ENCODE assay signal across 9 mouse cellular contexts in genomic region chr5:149014600-149015268, GRCm38 (mm10). TPM values are rescaled to one million over a fixed set of nuclear protein-coding genes. Genes with fewer than 3 reads are reported as not detected.
A peak's percentile ranks its signal among the peaks of the same experiment; 100 is the strongest.
DNase-seq lines count a peak whose midpoint lies in the region; ATAC-seq and TF ChIP-seq lines count a peak whose summit lies in the region.
"Had no signal": no experiment of that assay in that cellular context is flagged by ENCODE, and none has a peak within 500 bp of the region (broad histone marks: within the 10 kb centered on the region; RNA-seq: fewer than 3 reads in every experiment).

No protein-coding gene starts in this region.

- intact Hi-C loops in heart, postnatal 36 days (cut with DNase I) = no loop called here

- H3K9ac ChIP-seq in heart, embryonic 16.5 days (ENCODE audit: low read length) = peak overlapping the region; percentile 37; the same call in 1 of the 2 replicates
- no peak overlapping the region for H3K9ac ChIP-seq in intestine, postnatal 0 days (ENCODE audit: low read depth, low read length)

- no peak for DNase-seq in heart, postnatal 36 days
- peak; percentile 30 for DNase-seq in thymus, postnatal 25 days
- DNase-seq in thymus, postnatal 10 days (ENCODE audit: low spot score in 2 of 2) = no peak
- DNase-seq in layer of hippocampus, postnatal 36 days = no peak
- no peak for DNase-seq in adipocyte (ENCODE audit: low spot score)

- 27% methylated on average over 17 of the region's 17 CpGs for WGBS in heart, embryonic 16.5 days
- 27% methylated on average over 17 of the region's 17 CpGs for WGBS in intestine, postnatal 0 days

- no peak for ATAC-seq in heart, embryonic 16.5 days (replicated peaks; ENCODE audit: extremely low read depth, insufficient read depth, low FRiP score)
- no peak for ATAC-seq in intestine, postnatal 0 days
- peak; percentile 33; the same call in 1 of the 2 replicates for ATAC-seq in neutrophil, adult 5-6 weeks (ENCODE audit: extremely low read depth, insufficient number of reproducible peaks, low FRiP score, poor library complexity, severe bottlenecking)

- TF ChIP-seq CTCF in intestine, postnatal 0 days (IDR thresholded peaks at IDR 0.05; ENCODE audit: low read depth) = no peak

- H3K4me2 ChIP-seq in heart, embryonic 16.5 days (ENCODE audit: low read depth, low read length) = peak overlapping the region; percentile 87
- peak overlapping the region; percentile 90 for H3K4me2 ChIP-seq in intestine, postnatal 0 days (replicated peaks; ENCODE audit: low read depth)

- H3K36me3 ChIP-seq in heart, embryonic 16.5 days (ENCODE audit: control insufficient read depth, insufficient read depth) = no peaks in the 10 kb centered on the region
- H3K36me3 ChIP-seq in intestine, postnatal 0 days (ENCODE audit: control insufficient read depth, insufficient read depth) = no peaks in the 10 kb centered on the region

- H3K4me3 ChIP-seq in heart, embryonic 16.5 days (ENCODE audit: low read length) = peak overlapping the region; percentile 58
- H3K4me3 ChIP-seq in intestine, postnatal 0 days (ENCODE audit: low read depth, low read length) = peak overlapping the region; percentile 55
- H3K4me3 ChIP-seq: myocyte had no signal

- peaks cover 5% of the 10 kb centered on the region for H3K9me3 ChIP-seq in heart, embryonic 16.5 days (replicated peaks; ENCODE audit: control insufficient read depth, low read length)
- H3K9me3 ChIP-seq in intestine, postnatal 0 days (ENCODE audit: control insufficient read depth) = no peaks in the 10 kb centered on the region

- peak overlapping the region; percentile 18; the same call in 1 of the 2 replicates for H3K27ac ChIP-seq in heart, embryonic 16.5 days (ENCODE audit: low read length)
- H3K27ac ChIP-seq in intestine, postnatal 0 days (ENCODE audit: low read depth, low read length) = no peak overlapping the region

- H3K4me1 ChIP-seq in heart, embryonic 16.5 days (ENCODE audit: control insufficient read depth, insufficient read depth, low read length) = peaks cover 10% of the 10 kb centered on the region
- no peaks in the 10 kb centered on the region for H3K4me1 ChIP-seq in intestine, postnatal 0 days (replicated peaks; ENCODE audit: control insufficient read depth, insufficient read depth, low read length)

- H3K27me3 ChIP-seq in heart, embryonic 16.5 days (ENCODE audit: control insufficient read depth, insufficient read depth, low read length) = no peaks in the 10 kb centered on the region
- H3K27me3 ChIP-seq in intestine, postnatal 0 days (replicated peaks; ENCODE audit: control insufficient read depth, insufficient read depth, low read length) = no peaks in the 10 kb centered on the region

RNA-seq across cellular contexts. Expression of gene Gm42791, which starts 19.8 kb away (rescaled TPM):
- 1.4 TPM in 1 of 2 replicates, not detected in the other for polyA plus RNA-seq in heart, embryonic 16.5 days (2015; fragmentation: Nextera tagmentation; extraction: Ambion mirVana)
- total RNA-seq in heart, postnatal 36 days (2021) = 1 to 10 TPM; 1.1 to 5.5 TPM
- polyA plus RNA-seq in intestine, postnatal 0 days (2015; fragmentation: Nextera tagmentation; extraction: Ambion mirVana) = not detected in 2 replicates
- total RNA-seq in neutrophil, adult 5-6 weeks (2017) = 1.3 TPM in 1 of 2 replicates, not detected in the other
- total RNA-seq in layer of hippocampus, postnatal 36 days (2021) = 10 to 100 TPM; 24.3 to 31.6 TPM
